Mouse (Mus musculus) stomach, embryonic 16.5 days (tissue): Measurements from ENCODE around the gene Prkag1. TPM values are rescaled to one million over a fixed set of nuclear protein-coding genes. Genes with fewer than 3 reads are reported as not detected.

Source experiments
- ATAC-seq: fragments of 200-750 bp; cut with Nextera tagmentation; 2 replicates; pipeline ENCODE4 v1.8.0; 2017; ENCODE audit warnings: moderate number of reproducible peaks, moderate TSS enrichment; ENCODE audit not compliant: insufficient read depth, low FRiP score
- H3K27ac ChIP-seq: fragments of 300-500 bp; sonication (generic); 2 replicates; pipeline ENCODE4 v1.5.1; 2014; ENCODE audit warnings: low read length
- H3K27me3 ChIP-seq: fragments of 300-500 bp; sonication (generic); 2 replicates; pipeline ENCODE4 v1.6.1; 2014; ENCODE audit warnings: low read length, control low read depth, mixed read lengths; ENCODE audit not compliant: control insufficient read depth, insufficient read depth
- H3K36me3 ChIP-seq: fragments of 300-500 bp; sonication (generic); 2 replicates; pipeline ENCODE4 v1.6.1; 2014; ENCODE audit warnings: low read length; ENCODE audit not compliant: control insufficient read depth, insufficient read depth
- H3K4me1 ChIP-seq: fragments of 300-500 bp; sonication (generic); 2 replicates; pipeline ENCODE4 v1.6.1; 2014; ENCODE audit warnings: low read length, control low read depth, mixed read lengths; ENCODE audit not compliant: control insufficient read depth, insufficient read depth
- H3K4me2 ChIP-seq: fragments of 300-500 bp; sonication (generic); 2 replicates; pipeline ENCODE4 v1.6.1; 2014; ENCODE audit warnings: low read depth, low read length, mixed read lengths
- H3K4me3 ChIP-seq: fragments of 300-500 bp; sonication (generic); replicated peaks from 2 replicates; pipeline ENCODE4 v1.5.1; 2014; ENCODE audit warnings: mild to moderate bottlenecking, low read length
- H3K9ac ChIP-seq: fragments of 300-500 bp; sonication (generic); 2 replicates; pipeline ENCODE4 v1.6.1; 2014; ENCODE audit warnings: low read length
- H3K9me3 ChIP-seq: fragments of 300-500 bp; sonication (generic); replicated peaks from 2 replicates; pipeline ENCODE4 v1.6.1; 2016; ENCODE audit warnings: low read length, control low read depth; ENCODE audit not compliant: control insufficient read depth
- WGBS: fragments of 180-500 bp; shearing (Covaris S2); extraction: QIAGEN DNeasy Blood & Tissue Kit; methylation state at CpG from one replicate; pipeline ENCODE4 v1.1.7; 2014; 5-methylcytosine and 5-hydroxymethylcytosine counted together
- polyA plus RNA-seq: library from polyadenylated mRNA; unstranded; fragments of >200 nt; fragmentation: Nextera tagmentation; extraction: Ambion mirVana; gene quantifications from 2 replicates; pipeline ENCODE4 v1.2.1, GENCODE M21; 2015

The Prkag1 gene
- polyA plus RNA-seq, 1 experiment from 2014 or later, result 86.4 TPM

GRCm38 (mm10) chr15:98867321-98867720 lies 36.0 kb upstream of the Prkag1 start:
- H3K4me2 ChIP-seq, result peak overlapping the region; percentile 98
- peak overlapping the region; percentile 23; the same call in 1 of the 2 replicates for H3K9ac ChIP-seq
- peak overlapping the region; percentile 28; the same call in 1 of the 2 replicates for H3K27ac ChIP-seq
- ATAC-seq, result no peak
- WGBS, result 44% methylated on average over 6 of the region's 6 CpGs
- no peaks in the 10 kb centered on the region for H3K9me3 ChIP-seq
- peaks cover 40% of the 10 kb centered on the region for H3K36me3 ChIP-seq
- peak overlapping the region; percentile 95; the same call in 1 of the 2 replicates for H3K4me3 ChIP-seq
- no peaks in the 10 kb centered on the region for H3K27me3 ChIP-seq
- peaks cover 30% of the 10 kb centered on the region for H3K4me1 ChIP-seq

DNA sequence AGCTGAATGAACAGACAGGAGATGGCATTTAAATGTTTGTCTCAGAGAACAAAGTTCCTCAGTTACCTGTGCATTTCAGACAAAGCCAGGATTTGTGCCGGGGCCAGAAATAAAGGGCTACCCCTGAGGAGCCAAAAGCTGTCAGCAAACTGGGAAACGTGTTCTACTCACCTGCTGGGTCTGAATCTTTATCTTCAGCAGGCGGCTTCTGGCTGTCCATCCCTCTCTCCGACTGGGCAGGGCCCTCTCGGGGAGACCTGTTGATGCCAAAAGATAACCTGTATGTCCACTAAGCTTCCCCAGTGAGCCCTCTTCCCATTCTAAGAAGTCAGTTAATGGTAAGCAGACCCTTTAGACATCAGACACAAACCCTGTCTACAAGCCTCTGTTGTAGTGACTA lies 35.2 kb upstream of the Prkag1 start:
- Histone ChIP-seq H3K27ac (no peak overlapping the region), H3K36me3 (peaks cover 49% of the 10 kb centered on the region), H3K9ac (no peak overlapping the region; the same call in 1 of the 2 replicates), H3K4me3 (no peak overlapping the region), H3K27me3 (no peaks in the 10 kb centered on the region), H3K9me3 (no peaks in the 10 kb centered on the region), H3K4me1 (peaks cover 30% of the 10 kb centered on the region), H3K4me2 (no peak overlapping the region)
- ATAC-seq, result no peak
- 80% methylated on average over 5 of the region's 5 CpGs for WGBS

GRCm38 (mm10) chr15:98865771-98866170 lies 34.5 kb upstream of the Prkag1 start:
- Histone ChIP-seq H3K9me3 (no peaks in the 10 kb centered on the region), H3K4me3 (no peak overlapping the region), H3K4me1 (peaks cover 30% of the 10 kb centered on the region), H3K27me3 (no peaks in the 10 kb centered on the region), H3K4me2 (no peak overlapping the region), H3K27ac (no peak overlapping the region), H3K36me3 (peaks cover 51% of the 10 kb centered on the region), H3K9ac (no peak overlapping the region)
- ATAC-seq, result no peak
- 96% methylated on average over 8 of the region's 8 CpGs for WGBS

DNA sequence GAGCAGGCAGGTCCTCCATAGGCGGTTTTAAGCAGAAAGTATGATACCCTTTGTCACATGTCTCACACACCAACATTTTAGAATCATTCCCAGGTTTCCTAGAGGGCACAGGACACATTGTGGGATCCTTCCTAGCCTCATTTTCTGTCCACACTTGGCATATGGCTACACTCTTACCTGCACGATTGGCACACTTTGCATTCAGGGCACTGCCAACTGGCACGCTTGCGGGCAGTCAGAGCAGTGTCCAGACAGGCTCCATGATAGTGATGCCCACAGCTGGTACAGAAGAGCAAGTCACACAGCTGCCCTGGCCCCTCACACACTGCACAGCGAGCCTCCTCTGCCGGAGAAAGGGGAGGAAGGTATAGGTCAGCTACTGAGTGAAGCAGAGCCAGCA lies 33.6 kb upstream of the Prkag1 start:
- Histone ChIP-seq H3K9ac (no peak overlapping the region), H3K9me3 (no peaks in the 10 kb centered on the region), H3K36me3 (peaks cover 56% of the 10 kb centered on the region), H3K4me1 (peaks cover 29% of the 10 kb centered on the region), H3K27ac (no peak overlapping the region), H3K27me3 (no peaks in the 10 kb centered on the region), H3K4me3 (no peak overlapping the region), H3K4me2 (no peak overlapping the region)
- WGBS, result 94% methylated on average over 6 of the region's 6 CpGs
- ATAC-seq, result no peak

DNA sequence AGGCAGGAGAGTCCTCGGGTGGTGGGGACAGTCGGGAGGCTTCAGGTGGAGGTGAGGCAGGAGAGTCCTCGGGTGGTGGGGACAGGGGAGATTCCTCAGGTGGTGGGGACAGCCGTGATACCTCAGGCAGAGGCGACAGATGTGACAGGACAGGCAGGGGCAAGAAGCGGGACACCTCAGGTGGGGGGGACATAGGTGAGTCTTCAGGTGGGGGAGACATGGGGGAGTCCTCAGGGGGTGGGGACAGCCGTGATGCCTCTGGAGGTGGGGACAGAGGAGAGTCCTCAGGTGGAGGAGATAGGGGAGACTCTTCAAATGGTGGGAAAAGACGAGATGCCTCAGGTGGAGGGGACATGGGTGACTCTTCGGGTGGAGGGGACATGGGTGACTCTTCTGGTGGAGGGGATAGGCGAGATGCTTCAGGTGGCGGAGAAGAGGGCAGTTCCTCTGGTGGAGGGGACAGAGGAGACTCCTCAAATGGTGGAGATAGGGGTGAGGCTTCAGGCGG lies 32.2 kb upstream of the Prkag1 start:
- Histone ChIP-seq H3K9ac (no peak overlapping the region), H3K4me3 (no peak overlapping the region), H3K36me3 (peaks cover 61% of the 10 kb centered on the region), H3K4me1 (peaks cover 16% of the 10 kb centered on the region), H3K27me3 (no peaks in the 10 kb centered on the region), H3K9me3 (no peaks in the 10 kb centered on the region), H3K4me2 (no peak overlapping the region), H3K27ac (no peak overlapping the region)
- ATAC-seq, result no peak
- WGBS, result 85% methylated on average over 12 of the region's 12 CpGs

- no peak; the same call in 1 of the 2 replicates for ATAC-seq
- H3K9me3 ChIP-seq, result no peaks in the 10 kb centered on the region
- no peak overlapping the region for H3K4me2 ChIP-seq
- no peaks in the 10 kb centered on the region for H3K27me3 ChIP-seq
- no peaks in the 10 kb centered on the region for H3K4me1 ChIP-seq
- no peak overlapping the region for H3K4me3 ChIP-seq
- peaks cover 61% of the 10 kb centered on the region for H3K36me3 ChIP-seq
- H3K9ac ChIP-seq, result no peak overlapping the region
- no peak overlapping the region for H3K27ac ChIP-seq
- WGBS, result 87% methylated on average over 21 of the region's 21 CpGs
These were observed 30.5 kb upstream of the Prkag1 start for GRCm38 (mm10) chr15:98861701-98862410.

- H3K27me3 ChIP-seq, result no peaks in the 10 kb centered on the region
- H3K9me3 ChIP-seq, result no peaks in the 10 kb centered on the region
- H3K36me3 ChIP-seq, result peaks cover 56% of the 10 kb centered on the region
- no peak overlapping the region for H3K4me2 ChIP-seq
- no peak overlapping the region for H3K27ac ChIP-seq
- no peak overlapping the region for H3K4me3 ChIP-seq
- 91% methylated on average over 18 of the region's 18 CpGs for WGBS
- no peak overlapping the region for H3K9ac ChIP-seq
- ATAC-seq, result no peak
- H3K4me1 ChIP-seq, result no peaks in the 10 kb centered on the region
These were observed 29.6 kb upstream of the Prkag1 start for GRCm38 (mm10) chr15:98860921-98861320.

DNA sequence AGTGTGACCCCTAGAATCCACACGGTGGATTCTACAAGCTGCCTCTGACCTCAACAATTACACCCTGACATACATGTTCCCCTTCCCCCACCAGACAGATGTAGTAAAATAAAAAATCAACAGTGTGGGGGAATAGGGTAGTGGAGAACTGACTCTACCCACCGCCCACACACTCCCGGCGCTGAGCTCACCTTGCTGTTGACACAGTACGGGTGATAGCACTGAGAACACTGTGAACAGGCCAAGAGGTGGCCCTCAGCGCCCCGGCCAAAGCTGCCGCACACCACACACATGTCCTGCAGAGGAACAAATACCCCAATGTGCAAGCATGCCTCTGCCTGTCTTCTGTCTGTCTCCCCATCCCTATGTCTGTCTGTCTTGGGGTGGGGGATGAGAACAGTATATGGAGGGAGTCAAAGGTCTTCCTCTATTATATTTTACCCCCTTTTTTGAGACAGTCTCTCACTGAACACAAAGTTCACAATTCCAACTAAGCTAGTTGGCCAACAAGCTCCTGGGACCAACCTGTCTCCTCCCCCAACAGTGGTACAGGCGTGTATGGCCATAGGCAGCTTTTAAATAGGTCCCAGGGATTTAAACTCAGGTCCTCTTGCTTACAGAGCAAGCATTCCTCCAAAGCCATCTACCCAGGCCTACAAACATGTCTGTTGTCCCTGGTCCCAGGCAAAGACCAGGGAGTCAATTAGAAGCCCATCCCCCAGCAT lies 28.2 kb upstream of the Prkag1 start:
- Histone ChIP-seq H3K27me3 (no peaks in the 10 kb centered on the region), H3K27ac (no peak overlapping the region), H3K4me3 (no peak overlapping the region), H3K36me3 (peaks cover 48% of the 10 kb centered on the region), H3K4me1 (no peaks in the 10 kb centered on the region), H3K9ac (no peak overlapping the region), H3K4me2 (no peak overlapping the region), H3K9me3 (no peaks in the 10 kb centered on the region)
- 66% methylated on average over 9 of the region's 9 CpGs for WGBS
- ATAC-seq, result no peak

DNA sequence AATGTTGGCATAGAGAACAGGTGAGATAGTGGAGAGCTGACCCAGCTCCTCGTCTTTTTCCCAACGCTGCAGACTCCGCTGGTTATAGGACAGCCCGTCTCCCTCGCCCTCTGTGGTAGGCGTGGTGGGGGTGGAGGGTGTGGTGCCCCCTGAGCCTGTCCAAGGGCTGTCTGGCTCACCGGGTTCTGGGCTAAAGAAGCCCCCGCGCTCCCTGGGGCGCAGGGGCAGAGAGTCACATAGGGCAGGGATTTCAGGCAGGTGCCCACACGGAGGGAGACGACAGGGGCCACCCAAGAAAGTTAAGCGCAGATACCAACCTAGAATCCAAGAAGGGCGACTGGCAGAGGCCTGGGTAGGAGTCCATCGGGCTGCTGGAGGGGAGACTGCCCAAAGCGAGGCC lies 22.9 kb upstream of the Prkag1 start:
- Histone ChIP-seq H3K4me3 (no peak overlapping the region), H3K36me3 (peaks cover 30% of the 10 kb centered on the region; the same call in 1 of the 2 replicates), H3K4me1 (no peaks in the 10 kb centered on the region), H3K9me3 (no peaks in the 10 kb centered on the region), H3K27ac (no peak overlapping the region), H3K9ac (no peak overlapping the region), H3K27me3 (no peaks in the 10 kb centered on the region), H3K4me2 (no peak overlapping the region)
- 85% methylated on average over 16 of the region's 16 CpGs for WGBS
- no peak for ATAC-seq
